Mouse (Mus musculus): Measurements from ENCODE around the gene Arl5b.

The Arl5b gene

GRCm38 (mm10) chr2:15049117-15049873 lies at the start of gene Arl5b:
Gene Arl5b, plus strand, starts transcription at chr2:15049395.
- DNase-seq (ENCODE audit: low spot score in 2 of 2), result peak; percentile 93 to 97

- DNase-seq (ENCODE audit: low spot score in 2 of 2), result no peak
These were observed 41.7 kb upstream of the Arl5b start for GRCm38 (mm10) chr2:15007531-15007930.

- DNase-seq (ENCODE audit: low spot score in 2 of 2), result no peak
These were observed 41.1 kb upstream of the Arl5b start for GRCm38 (mm10) chr2:15008072-15008471.

- no peak for DNase-seq (ENCODE audit: low spot score in 2 of 2)
These were observed 22.4 kb upstream of the Arl5b start for GRCm38 (mm10) chr2:15026817-15027216.

GRCm38 (mm10) chr2:15027816-15028215 lies 21.4 kb upstream of the Arl5b start:
- DNase-seq (ENCODE audit: low spot score in 2 of 2), result no peak

- DNase-seq (ENCODE audit: low spot score in 2 of 2), result no peak
These were observed 10.5 kb upstream of the Arl5b start for GRCm38 (mm10) chr2:15038705-15039104.

GRCm38 (mm10) chr2:15040326-15040725 lies 8.9 kb upstream of the Arl5b start:
- DNase-seq (ENCODE audit: low spot score in 2 of 2), result peak in 1 of 2 experiments; percentile 26

GRCm38 (mm10) chr2:15054496-15054895 lies 5.3 kb downstream of the Arl5b start:
- DNase-seq (ENCODE audit: low spot score in 2 of 2), result no peak

GRCm38 (mm10) chr2:15054945-15055637 lies 5.9 kb downstream of the Arl5b start, which contains the start of gene Nsun6:
Gene Nsun6, minus strand, starts transcription at chr2:15055069.
- peak; percentile 93 to 94 for DNase-seq (ENCODE audit: low spot score in 2 of 2)

GRCm38 (mm10) chr2:15055741-15056151 lies 6.6 kb downstream of the Arl5b start:
- no peak for DNase-seq (ENCODE audit: low spot score in 2 of 2)

- DNase-seq (ENCODE audit: low spot score in 2 of 2), result no peak
These were observed 9.0 kb downstream of the Arl5b start for GRCm38 (mm10) chr2:15058227-15058626.

- no peak for DNase-seq (ENCODE audit: low spot score in 2 of 2)
These were observed 11.7 kb downstream of the Arl5b start for GRCm38 (mm10) chr2:15060856-15061255.

- DNase-seq (ENCODE audit: low spot score in 2 of 2), result no peak
These were observed 14.6 kb downstream of the Arl5b start for GRCm38 (mm10) chr2:15063815-15064214.

GRCm38 (mm10) chr2:15064380-15065269 lies 15.4 kb downstream of the Arl5b start:
- no peak for DNase-seq (ENCODE audit: low spot score in 2 of 2)

GRCm38 (mm10) chr2:15065447-15065846 lies 16.3 kb downstream of the Arl5b start:
- no peak for DNase-seq (ENCODE audit: low spot score in 2 of 2)

- DNase-seq (ENCODE audit: low spot score in 2 of 2), result no peak
These were observed 17.9 kb downstream of the Arl5b start for GRCm38 (mm10) chr2:15067091-15067490.

- DNase-seq (ENCODE audit: low spot score in 2 of 2), result no peak
These were observed 34.5 kb downstream of the Arl5b start for GRCm38 (mm10) chr2:15083702-15084101.

GRCm38 (mm10) chr2:15087308-15087707 lies 38.1 kb downstream of the Arl5b start:
- no peak for DNase-seq (ENCODE audit: low spot score in 2 of 2)

- DNase-seq (ENCODE audit: low spot score in 2 of 2), result no peak
These were observed 47.4 kb downstream of the Arl5b start for GRCm38 (mm10) chr2:15096514-15097090.

GRCm38 (mm10) chr2:15104386-15104785 lies 55.2 kb downstream of the Arl5b start:
- no peak for DNase-seq (ENCODE audit: low spot score in 2 of 2)

- no peak for DNase-seq (ENCODE audit: low spot score in 2 of 2)
These were observed 62.1 kb downstream of the Arl5b start for GRCm38 (mm10) chr2:15111290-15111689.

Data from frontal cortex, postnatal 36 days (tissue).